Mouse (Mus musculus): Measurements from ENCODE around the gene Gm29289. TPM values are rescaled to one million over a fixed set of nuclear protein-coding genes. Genes with fewer than 3 reads are reported as not detected.
"Not testable (repeated sequence)": the region's sequence is repeated elsewhere in the genome, so short reads cannot be mapped to it uniquely, and the experiment has no call there.

Gm29289 gene
- polyA plus RNA-seq (2015; fragmentation: Nextera tagmentation; extraction: Ambion mirVana), result not detected in 2 replicates

DNA sequence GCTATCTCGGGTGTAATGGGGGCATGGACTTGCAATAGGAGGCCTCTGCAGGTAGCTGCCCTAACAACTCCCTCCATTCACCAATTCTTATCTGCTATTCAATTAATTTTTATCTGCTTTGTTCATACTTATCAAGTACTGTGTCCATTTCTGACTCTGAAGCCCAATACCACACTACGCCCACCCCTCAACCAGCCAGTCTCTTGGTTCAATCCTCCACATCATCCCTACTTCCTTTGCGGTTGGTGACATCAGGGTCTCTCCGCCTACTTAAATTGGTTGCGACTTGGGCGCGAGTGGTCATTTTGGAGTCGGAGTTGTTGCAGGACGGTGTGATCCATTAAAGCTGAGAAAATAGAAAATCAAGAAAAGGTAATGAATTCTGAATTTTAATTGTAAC is at the start of gene Gm29289:
Gene Gm29289 (plus strand): TSS at position 301 of the 400 bp plus-strand sequence.
- H3K27me3 ChIP-seq; H3K4me2 ChIP-seq (replicated peaks); H3K9ac ChIP-seq (replicated peaks); H3K4me3 ChIP-seq; H3K36me3 ChIP-seq; H3K27ac ChIP-seq (replicated peaks); H3K4me1 ChIP-seq; H3K9me3 ChIP-seq; ATAC-seq (replicated peaks): not testable (repeated sequence)
- no CpG with 5 or more reads among the region's 9 CpGs for WGBS

DNA sequence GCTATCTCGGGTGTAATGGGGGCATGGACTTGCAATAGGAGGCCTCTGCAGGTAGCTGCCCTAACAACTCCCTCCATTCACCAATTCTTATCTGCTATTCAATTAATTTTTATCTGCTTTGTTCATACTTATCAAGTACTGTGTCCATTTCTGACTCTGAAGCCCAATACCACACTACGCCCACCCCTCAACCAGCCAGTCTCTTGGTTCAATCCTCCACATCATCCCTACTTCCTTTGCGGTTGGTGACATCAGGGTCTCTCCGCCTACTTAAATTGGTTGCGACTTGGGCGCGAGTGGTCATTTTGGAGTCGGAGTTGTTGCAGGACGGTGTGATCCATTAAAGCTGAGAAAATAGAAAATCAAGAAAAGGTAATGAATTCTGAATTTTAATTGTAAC is 31.7 kb upstream of the Gm29289 start, which contains the start of gene Gm10352:
Gene Gm10352 (plus strand): TSS at position 301 of the 400 bp plus-strand sequence.
- not testable (repeated sequence) for H3K36me3 ChIP-seq; H3K27me3 ChIP-seq; ATAC-seq (replicated peaks); H3K4me2 ChIP-seq (replicated peaks); H3K9ac ChIP-seq (replicated peaks); H3K4me3 ChIP-seq; H3K9me3 ChIP-seq; H3K4me1 ChIP-seq; H3K27ac ChIP-seq (replicated peaks)
- WGBS, result no CpG with 5 or more reads among the region's 9 CpGs

Other genes with a start within 250 kb of the Gm29289 start
- not detected in 2 replicates for gene H2al2b, start 211.9 kb upstream of the Gm29289 start, polyA plus RNA-seq (2015; fragmentation: Nextera tagmentation; extraction: Ambion mirVana)
- not detected in 2 replicates for gene Gm4064, start 136.4 kb upstream of the Gm29289 start, polyA plus RNA-seq (2015; fragmentation: Nextera tagmentation; extraction: Ambion mirVana)
- gene Rbmy, start 101.9 kb upstream of the Gm29289 start, polyA plus RNA-seq (2015; fragmentation: Nextera tagmentation; extraction: Ambion mirVana), result not detected in 2 replicates
- gene Gm10256, start 101.9 kb upstream of the Gm29289 start, polyA plus RNA-seq (2015; fragmentation: Nextera tagmentation; extraction: Ambion mirVana), result not detected in 2 replicates
- gene Gm10352, start 31.6 kb upstream of the Gm29289 start, polyA plus RNA-seq (2015; fragmentation: Nextera tagmentation; extraction: Ambion mirVana), result 0.11 TPM in 1 of 2 replicates, not detected in the other

All from forebrain, embryonic 15.5 days (tissue).